Mouse (Mus musculus): ENCODE data around the gene Hoxa10. TPM values are rescaled to one million over a fixed set of nuclear protein-coding genes. Genes with fewer than 3 reads are reported as not detected.

Gene Hoxa10
- polyA plus RNA-seq, 1 experiment, result 93.6 TPM

GRCm38 (mm10) chr6:52245757-52246142, 5.1 kb upstream of the Hoxa10 start, which contains the start of gene Hoxa11:
TSS of gene Hoxa11 (minus strand) at chr6:52245810.
- DNase-seq (ENCODE audit: low spot score), result peak; percentile 65

GRCm38 (mm10) chr6:52245040-52245756, 4.5 kb upstream of the Hoxa10 start:
- DNase-seq (ENCODE audit: low spot score), result peak; percentile 61

GRCm38 (mm10) chr6:52244471-52245039, 3.9 kb upstream of the Hoxa10 start:
- peak; percentile 27 for DNase-seq (ENCODE audit: low spot score)

- DNase-seq (ENCODE audit: low spot score), result peak; percentile 53
Observed at GRCm38 (mm10) chr6:52243681-52244121, 3.0 kb upstream of the Hoxa10 start.

- peak; percentile 20 for DNase-seq (ENCODE audit: low spot score)
Observed at GRCm38 (mm10) chr6:52242801-52243332, 2.2 kb upstream of the Hoxa10 start.

GRCm38 (mm10) chr6:52241001-52241621, 457 bp upstream of the Hoxa10 start:
- DNase-seq (ENCODE audit: low spot score), result peak; percentile 25

GRCm38 (mm10) chr6:52239625-52240388, 847 bp downstream of the Hoxa10 start:
- DNase-seq (ENCODE audit: low spot score), result peak; percentile 40

- peak; percentile 28 for DNase-seq (ENCODE audit: low spot score)
Observed at GRCm38 (mm10) chr6:52238976-52239375, 1.7 kb downstream of the Hoxa10 start.

- DNase-seq (ENCODE audit: low spot score), result peak; percentile 28
Observed at GRCm38 (mm10) chr6:52238155-52238545, 2.5 kb downstream of the Hoxa10 start.

- DNase-seq (ENCODE audit: low spot score), result peak; percentile 32
Observed at GRCm38 (mm10) chr6:52237346-52238154, 3.1 kb downstream of the Hoxa10 start.

GRCm38 (mm10) chr6:52236806-52237205, 3.8 kb downstream of the Hoxa10 start:
- DNase-seq (ENCODE audit: low spot score), result peak; percentile 26

GRCm38 (mm10) chr6:52235866-52236265, 4.8 kb downstream of the Hoxa10 start:
- DNase-seq (ENCODE audit: low spot score), result peak; percentile 23

- DNase-seq (ENCODE audit: low spot score), result no peak
Observed at GRCm38 (mm10) chr6:52235267-52235666, 5.4 kb downstream of the Hoxa10 start.

GRCm38 (mm10) chr6:52234428-52235140, 6.1 kb downstream of the Hoxa10 start:
- DNase-seq (ENCODE audit: low spot score), result peak; percentile 72

GRCm38 (mm10) chr6:52233546-52234427, 6.9 kb downstream of the Hoxa10 start:
- peak; percentile 83 for DNase-seq (ENCODE audit: low spot score)

- DNase-seq (ENCODE audit: low spot score), result peak; percentile 54
Observed at GRCm38 (mm10) chr6:52232984-52233545, 7.6 kb downstream of the Hoxa10 start.

- DNase-seq (ENCODE audit: low spot score), result peak; percentile 41
Observed at GRCm38 (mm10) chr6:52232568-52232965, 8.1 kb downstream of the Hoxa10 start.

GRCm38 (mm10) chr6:52231885-52232567, 8.6 kb downstream of the Hoxa10 start:
- DNase-seq (ENCODE audit: low spot score), result peak; percentile 46

Measured in urinary bladder, adult 2 months (tissue).